Mouse (Mus musculus) lung, postnatal 0 days (tissue): ENCODE results near the gene Dhrs7c.

Experiments used
- CTCF ChIP-seq: IDR thresholded peaks from 2 replicates; pipeline ENCODE4 v1.5.1; 2016; ENCODE audit warnings: antibody characterized with exemption, mild to moderate bottlenecking
- EP300 ChIP-seq: IDR thresholded peaks from 2 replicates; pipeline ENCODE4 v1.6.1; 2016; ENCODE audit warnings: antibody characterized with exemption, mild to moderate bottlenecking, control low read depth

DNA sequence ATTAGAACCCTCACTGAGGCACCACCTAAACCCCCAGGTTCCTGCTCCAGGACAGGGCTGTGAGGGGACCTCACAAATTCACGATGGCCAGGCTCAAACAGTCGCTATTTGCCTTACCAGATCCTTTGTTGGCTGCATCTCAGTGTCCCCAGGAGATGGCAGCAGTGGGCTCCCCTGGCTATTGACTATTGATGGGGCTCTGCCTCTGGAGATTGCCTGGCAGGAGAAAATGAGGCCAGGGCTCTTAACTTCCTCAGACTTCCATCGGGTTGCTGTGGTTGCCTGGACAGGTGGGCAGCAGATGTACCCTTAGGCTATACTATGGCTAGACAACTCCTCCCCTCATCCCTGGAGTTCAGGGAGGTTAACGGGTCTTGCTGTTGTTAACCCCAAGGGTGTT is 22.2 kb downstream of the Dhrs7c start:
- TF ChIP-seq CTCF, result peak; percentile 81
- no peak for TF ChIP-seq EP300
